Mouse (Mus musculus) leukemia stem cell, adult 10-12 weeks (primary cell): ENCODE data around the gene Nup88. TPM values are rescaled to one million over a fixed set of nuclear protein-coding genes. Genes with fewer than 3 reads are reported as not detected.

Experiments used
- polyA plus RNA-seq: library from polyadenylated mRNA; stranded (reverse); fragments of >175 nt; gene quantifications from 2 replicates; pipeline ENCODE4 v1.2.3, GENCODE M21; 2012; ENCODE audit warnings: low replicate concordance

The Nup88 gene
- 43.6 and 77.7 TPM in 2 replicates for polyA plus RNA-seq

DNA sequence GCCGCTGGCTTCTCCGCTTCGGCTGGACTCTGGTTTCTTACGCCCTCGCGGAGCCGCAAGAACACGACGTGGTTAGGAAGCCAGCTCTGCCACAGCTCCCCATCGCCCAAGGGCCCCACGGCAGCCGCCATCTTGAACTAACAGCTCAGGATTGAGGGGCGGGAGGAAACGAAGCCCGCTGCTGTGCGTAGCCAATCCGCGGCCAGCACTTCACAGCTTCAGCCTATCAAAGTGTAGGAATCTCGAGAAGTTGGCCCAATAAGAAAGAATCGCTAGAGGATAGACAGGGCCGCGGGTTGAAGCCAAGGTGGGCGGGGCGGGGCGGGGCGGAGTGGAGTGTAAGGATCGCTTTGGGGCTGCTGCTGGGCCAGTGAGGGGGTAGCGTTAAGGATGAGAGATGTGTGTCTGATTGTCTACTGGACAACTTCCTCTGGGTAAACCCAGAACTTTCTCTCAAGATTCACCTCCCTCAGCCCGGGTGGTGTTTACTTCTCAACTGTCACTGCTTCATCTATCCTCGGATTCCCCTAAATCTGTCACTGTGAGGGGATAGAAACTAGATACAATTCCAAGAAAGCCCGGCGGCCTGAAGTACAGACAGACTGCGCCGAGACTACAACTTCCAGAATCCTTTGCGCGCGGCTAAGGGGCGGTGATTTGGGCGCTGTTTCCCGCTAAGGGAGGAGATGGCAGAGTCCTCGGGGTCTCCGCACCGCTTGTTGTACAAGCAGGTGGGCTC, at the start of gene Nup88, which contains the start of gene Rpain:
TSS of gene Nup88 (minus strand) at position 153 of the 739 bp plus-strand sequence.
TSS of gene Rpain (plus strand) at position 393 of the 739 bp plus-strand sequence.

DNA sequence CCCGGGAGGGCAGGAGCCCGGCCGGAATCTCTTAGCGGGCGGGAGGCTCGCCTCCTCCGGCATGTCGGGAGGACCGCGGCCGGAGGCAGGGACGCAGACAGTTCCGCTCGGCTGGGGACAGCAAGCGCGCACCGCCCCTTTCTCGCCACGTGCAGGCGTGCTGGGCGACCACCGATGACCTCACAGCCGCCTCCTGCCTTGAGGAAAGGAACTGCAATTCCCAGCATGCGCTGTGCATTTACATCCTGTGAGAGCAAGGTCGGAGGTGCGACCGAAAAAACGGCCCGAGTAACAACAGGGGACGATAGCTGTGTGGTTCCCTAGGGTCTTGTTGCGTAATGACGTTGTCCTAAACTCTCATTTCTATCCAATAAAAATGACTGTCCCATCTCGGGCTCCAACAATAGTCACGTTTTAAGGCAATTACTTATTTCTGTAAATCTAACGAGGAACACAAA, 34.6 kb upstream of the Nup88 start, which contains the start of gene Dhx33:
TSS of gene Dhx33 (minus strand) at position 122 of the 458 bp plus-strand sequence.

DNA sequence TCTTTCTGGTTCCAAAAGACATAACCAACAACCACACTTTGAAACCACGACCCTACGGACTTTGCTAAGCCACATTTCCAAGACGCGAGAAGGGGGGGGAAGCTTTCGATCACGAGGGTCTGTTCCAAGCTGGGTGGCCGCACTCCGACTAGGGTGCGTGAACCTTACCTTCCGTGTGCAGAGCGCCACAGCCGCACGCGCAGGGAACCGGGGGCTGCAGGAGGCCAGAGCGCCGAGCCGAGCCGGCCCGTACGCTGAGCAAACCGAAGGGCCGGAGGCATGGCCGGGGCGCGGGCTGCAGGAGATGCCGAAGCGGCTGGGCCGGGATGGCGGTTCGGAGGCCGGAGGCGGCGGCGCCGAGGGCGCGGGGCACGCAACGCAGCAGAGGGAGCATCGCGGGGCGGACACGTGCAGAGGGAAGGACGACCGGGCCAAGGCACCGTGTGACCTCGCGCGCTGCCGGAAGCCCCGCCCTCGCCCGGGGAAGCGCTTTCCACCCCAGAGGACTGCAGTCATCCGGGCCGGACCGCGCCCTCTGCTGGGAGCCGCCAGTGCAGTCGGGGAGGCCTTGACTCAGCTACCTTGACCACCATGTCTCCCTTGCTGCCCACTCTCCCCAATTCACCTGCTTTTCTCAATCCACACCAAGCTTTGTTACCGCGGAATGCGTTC, 12.9 kb upstream of the Nup88 start, which contains the start of gene C1qbp:
TSS of gene C1qbp (minus strand) at position 470 of the 672 bp plus-strand sequence.

Other genes starting within 250 kb of the Nup88 start
- gene Zfp3, start 205.8 kb downstream of the Nup88 start, polyA plus RNA-seq = 0.96 and 1.0 TPM in 2 replicates
- gene Scimp, start 157.4 kb downstream of the Nup88 start, polyA plus RNA-seq = 2.1 TPM in 1 of 2 replicates, not detected in the other
- 41.5 and 47.7 TPM in 2 replicates for gene Rabep1, start 125.2 kb downstream of the Nup88 start, polyA plus RNA-seq
- 4.7 and 9.9 TPM in 2 replicates for gene Rpain, start 240 bp upstream of the Nup88 start, polyA plus RNA-seq
- 727 and 884 TPM in 2 replicates for gene C1qbp, start 13.1 kb upstream of the Nup88 start, polyA plus RNA-seq
- gene Dhx33, start 34.5 kb upstream of the Nup88 start, polyA plus RNA-seq = 4.8 and 20.8 TPM in 2 replicates
- 1.1 and 3.0 TPM in 2 replicates for gene Mis12, start 49.6 kb upstream of the Nup88 start, polyA plus RNA-seq
- gene Derl2, start 49.9 kb upstream of the Nup88 start, polyA plus RNA-seq = 10.7 and 33.8 TPM in 2 replicates
- 0.11 TPM in 1 of 2 replicates, not detected in the other for gene 6330403K07Rik, start 63.5 kb upstream of the Nup88 start, polyA plus RNA-seq
- gene Nlrp1a, start 174.7 kb upstream of the Nup88 start, polyA plus RNA-seq = not detected in 2 replicates